Mouse (Mus musculus) bone marrow, adult 2 months (tissue): ENCODE results near the gene Aak1.

ENCODE experiments used
- CTCF ChIP-seq: fragments of 200-500 bp; IDR thresholded peaks from 2 replicates; pipeline ENCODE4 v1.5.1; 2011; ENCODE audit warnings: low read length, control low read depth; ENCODE audit not compliant: control insufficient read depth, insufficient read depth
- POLR2A ChIP-seq: fragments of 200-500 bp; IDR thresholded peaks from 2 replicates; pipeline ENCODE4 v1.6.1; 2011; ENCODE audit warnings: low read depth, mild to moderate bottlenecking, control low read depth, low read length, borderline replicate concordance; ENCODE audit not compliant: control insufficient read depth

DNA sequence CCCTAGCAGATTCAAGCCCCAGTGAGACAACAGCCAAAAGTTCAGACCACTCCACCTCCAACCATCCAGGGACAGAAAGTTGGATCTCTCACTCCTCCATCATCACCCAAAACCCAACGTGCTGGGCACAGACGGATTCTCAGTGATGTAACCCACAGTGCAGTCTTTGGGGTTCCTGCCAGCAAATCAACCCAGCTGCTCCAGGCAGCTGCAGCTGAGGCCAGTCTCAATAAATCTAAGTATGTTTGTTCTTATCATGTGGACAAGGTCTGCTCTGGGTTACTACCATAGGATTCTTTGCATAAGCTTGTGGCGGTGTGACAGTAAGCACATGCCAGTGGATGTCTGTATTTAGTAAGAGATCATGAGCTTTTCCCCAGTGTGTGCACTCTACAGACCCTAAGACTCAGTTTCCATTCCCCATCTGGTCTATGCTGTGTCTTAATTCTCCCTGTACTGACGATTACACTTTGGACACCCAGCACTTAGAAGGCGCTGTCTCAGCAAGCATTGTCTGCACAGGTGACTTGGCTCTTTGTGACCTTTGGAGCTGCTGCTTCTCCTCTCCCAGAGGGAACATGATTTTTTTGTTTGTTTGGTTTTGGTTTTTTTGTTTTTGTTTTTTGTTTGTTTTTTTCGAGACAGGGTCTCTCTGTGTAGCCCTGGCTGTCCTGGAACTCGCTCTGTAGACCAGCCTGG is 114.8 kb downstream of the Aak1 start:
- no peak for TF ChIP-seq POLR2A
- no peak for TF ChIP-seq CTCF
